Mouse (Mus musculus) small intestine, adult 2 months (tissue): ENCODE results near the gene Nin.

Experiments
- CTCF ChIP-seq: fragments of 200-500 bp; IDR thresholded peaks from 2 replicates; pipeline ENCODE4 v1.5.1; 2012; ENCODE audit warnings: low read depth, mild to moderate bottlenecking, control low read depth, inconsistent platforms, low read length, moderate library complexity, mixed read lengths; ENCODE audit not compliant: insufficient replicate concordance, insufficient read length; ENCODE audit errors: extremely low read depth
- POLR2A ChIP-seq: fragments of 200-500 bp; IDR thresholded peaks from 2 replicates; pipeline ENCODE4 v1.6.1; 2012; ENCODE audit warnings: low read depth, mild to moderate bottlenecking, control low read depth, inconsistent platforms, low read length, moderate library complexity

DNA sequence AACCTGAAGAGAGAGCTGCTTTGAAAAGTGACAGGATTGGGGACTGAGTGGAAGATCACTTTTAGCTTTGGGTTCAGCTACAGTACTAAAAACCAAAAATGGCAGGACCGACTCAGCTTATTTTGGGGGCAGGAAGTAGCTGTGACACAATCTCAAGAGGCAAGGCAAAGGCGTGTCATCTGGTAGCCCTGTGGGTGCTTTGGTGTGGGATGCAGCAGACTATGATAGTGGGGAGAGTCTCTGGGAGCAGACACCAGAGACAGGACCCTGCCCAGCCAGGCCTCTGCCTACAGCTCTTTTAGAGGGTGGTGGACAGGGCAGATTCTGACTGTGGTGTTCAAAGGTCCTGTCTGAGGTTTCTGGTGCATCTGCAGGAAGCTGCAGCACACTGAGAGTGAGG is 38.5 kb downstream of the Nin start:
- TF ChIP-seq CTCF = no peak
- TF ChIP-seq POLR2A = no peak
